Mouse (Mus musculus): ENCODE results near the gene Cpvl.

Gene Cpvl

GRCm38 (mm10) chr6:53971729-53972128, 6.7 kb downstream of the Cpvl start:
- DNase-seq (ENCODE audit: low spot score), result no peak

GRCm38 (mm10) chr6:53969081-53969480, 9.4 kb downstream of the Cpvl start:
- DNase-seq (ENCODE audit: low spot score), result no peak

GRCm38 (mm10) chr6:53968550-53968949, 9.9 kb downstream of the Cpvl start:
- no peak for DNase-seq (ENCODE audit: low spot score)

- DNase-seq (ENCODE audit: low spot score), result no peak
Observed at GRCm38 (mm10) chr6:53966595-53966994, 11.9 kb downstream of the Cpvl start.

GRCm38 (mm10) chr6:53965900-53966299, 12.6 kb downstream of the Cpvl start:
- DNase-seq (ENCODE audit: low spot score), result no peak

GRCm38 (mm10) chr6:53963906-53964496, 14.5 kb downstream of the Cpvl start:
- no peak for DNase-seq (ENCODE audit: low spot score)

- no peak for DNase-seq (ENCODE audit: low spot score)
Observed at GRCm38 (mm10) chr6:53962006-53962405, 16.5 kb downstream of the Cpvl start.

GRCm38 (mm10) chr6:53959826-53960225, 18.6 kb downstream of the Cpvl start:
- no peak for DNase-seq (ENCODE audit: low spot score)

- DNase-seq (ENCODE audit: low spot score), result peak; percentile 84
Observed at GRCm38 (mm10) chr6:53958321-53958720, 20.1 kb downstream of the Cpvl start.

- peak; percentile 85 for DNase-seq (ENCODE audit: low spot score)
Observed at GRCm38 (mm10) chr6:53956513-53956912, 22.0 kb downstream of the Cpvl start.

GRCm38 (mm10) chr6:53955846-53956245, 22.6 kb downstream of the Cpvl start:
- DNase-seq (ENCODE audit: low spot score), result no peak

- peak; percentile 54 for DNase-seq (ENCODE audit: low spot score)
Observed at GRCm38 (mm10) chr6:53955271-53955670, 23.2 kb downstream of the Cpvl start.

GRCm38 (mm10) chr6:53954106-53954505, 24.4 kb downstream of the Cpvl start:
- DNase-seq (ENCODE audit: low spot score), result peak; percentile 80

- DNase-seq (ENCODE audit: low spot score), result no peak
Observed at GRCm38 (mm10) chr6:53953348-53953747, 25.1 kb downstream of the Cpvl start.

- DNase-seq (ENCODE audit: low spot score), result no peak
Observed at GRCm38 (mm10) chr6:53951421-53951820, 27.1 kb downstream of the Cpvl start.

GRCm38 (mm10) chr6:53950876-53951275, 27.6 kb downstream of the Cpvl start:
- peak; percentile 70 for DNase-seq (ENCODE audit: low spot score)

- DNase-seq (ENCODE audit: low spot score), result no peak
Observed at GRCm38 (mm10) chr6:53948388-53949035, 30.0 kb downstream of the Cpvl start.

- peak; percentile 36 for DNase-seq (ENCODE audit: low spot score)
Observed at GRCm38 (mm10) chr6:53944887-53945286, 33.6 kb downstream of the Cpvl start.

GRCm38 (mm10) chr6:53944417-53944816, 34.1 kb downstream of the Cpvl start:
- DNase-seq (ENCODE audit: low spot score), result no peak

- DNase-seq (ENCODE audit: low spot score), result no peak
Observed at GRCm38 (mm10) chr6:53942190-53942831, 36.2 kb downstream of the Cpvl start.

- no peak for DNase-seq (ENCODE audit: low spot score)
Observed at GRCm38 (mm10) chr6:53939752-53940151, 38.7 kb downstream of the Cpvl start.

GRCm38 (mm10) chr6:53938942-53939341, 39.5 kb downstream of the Cpvl start:
- no peak for DNase-seq (ENCODE audit: low spot score)

Measured in lung, postnatal 25 days (tissue).